Mouse (Mus musculus) liver, adult 2 months (tissue): Measurements from ENCODE around the gene Urad. TPM values are rescaled to one million over a fixed set of nuclear protein-coding genes. Genes with fewer than 3 reads are reported as not detected.
A peak's percentile ranks its signal among the peaks of the same experiment; 100 is the strongest.

Experiments used
- DNase-seq: peaks from one replicate; pipeline ENCODE4 v3.0.0-alpha.2; 2011; ENCODE audit warnings: low read depth, low spot score; ENCODE audit errors: extremely low read depth
- H3K27ac ChIP-seq: fragments of 200-500 bp; replicated peaks from 2 replicates; pipeline ENCODE4 v1.5.1; 2012; ENCODE audit warnings: low read depth, mild to moderate bottlenecking, control low read depth, inconsistent platforms, low read length; ENCODE audit not compliant: insufficient read depth
- H3K27me3 ChIP-seq: fragments of 200-500 bp; 2 replicates; pipeline ENCODE4 v1.6.1; 2012; ENCODE audit warnings: mild to moderate bottlenecking, moderate library complexity, low read length, inconsistent platforms; ENCODE audit not compliant: control insufficient read depth, insufficient read depth
- H3K36me3 ChIP-seq: fragments of 200-500 bp; 2 replicates; pipeline ENCODE4 v1.6.1; 2012; ENCODE audit warnings: low read length, inconsistent platforms; ENCODE audit not compliant: control insufficient read depth, insufficient read depth
- H3K4me1 ChIP-seq: fragments of 200-500 bp; 2 replicates; pipeline ENCODE4 v1.6.1; 2011; ENCODE audit warnings: low read length; ENCODE audit not compliant: control insufficient read depth, insufficient read depth
- H3K4me3 ChIP-seq: fragments of 200-500 bp; 2 replicates; pipeline ENCODE4 v1.5.1; 2011; ENCODE audit warnings: low read depth, mild to moderate bottlenecking, control low read depth, low read length, moderate library complexity; ENCODE audit not compliant: insufficient read depth
- H3K79me2 ChIP-seq: fragments of 200-500 bp; 2 replicates; pipeline ENCODE4 v1.6.1; 2012; ENCODE audit warnings: inconsistent platforms, mild to moderate bottlenecking, low read length, moderate library complexity; ENCODE audit not compliant: control insufficient read depth, insufficient read depth
- H3K9ac ChIP-seq: fragments of 200-500 bp; 2 replicates; pipeline ENCODE4 v1.6.1; 2012; ENCODE audit warnings: low read depth, mild to moderate bottlenecking, control low read depth, inconsistent platforms, low read length
- CTCF ChIP-seq: fragments of 200-500 bp; IDR thresholded peaks from 2 replicates; pipeline ENCODE4 v1.5.1; 2011; ENCODE audit warnings: low read depth, low read length, control low read depth
- POLR2A ChIP-seq: fragments of 200-500 bp; IDR thresholded peaks from 2 replicates; pipeline ENCODE4 v1.6.1; 2011; ENCODE audit warnings: low read length, control low read depth; ENCODE audit not compliant: insufficient read depth; ENCODE audit errors: extremely low read depth
- WGBS: fragments of 180-500 bp; shearing (Covaris S2); methylation state at CpG from one replicate; pipeline ENCODE4 v1.1.7; 2018; 5-methylcytosine and 5-hydroxymethylcytosine counted together
- polyA plus RNA-seq: library from polyadenylated mRNA; depleted of rRNA; stranded (reverse); fragments of >200 nt; gene quantifications from 2 replicates; pipeline ENCODE4 v1.2.3, GENCODE M21; 2012
- total RNA-seq: library from RNA; depleted of rRNA; stranded (reverse); fragments of >200 nt; gene quantifications from 2 replicates; pipeline ENCODE4 v1.2.3, GENCODE M21; 2014

Urad gene
- total and polyA plus RNA-seq, 2 experiments: 106 to 154 TPM

- Histone ChIP-seq H3K4me3 (no peak overlapping the region), H3K27ac (no peak overlapping the region), H3K9ac (no peak overlapping the region), H3K36me3 (no peaks in the 10 kb centered on the region), H3K4me1 (no peaks in the 10 kb centered on the region), H3K27me3 (no peaks in the 10 kb centered on the region), H3K79me2 (no peaks in the 10 kb centered on the region)
- DNase-seq: no peak
- TF ChIP-seq CTCF (no peak), POLR2A (no peak)
- WGBS: 54% methylated on average over 7 of the region's 7 CpGs
Observed at GRCm38 (mm10) chr5:147332711-147333110, 10.5 kb upstream of the Urad start.

GRCm38 (mm10) chr5:147331547-147331946 lies 9.3 kb upstream of the Urad start:
- H3K79me2 ChIP-seq: no peaks in the 10 kb centered on the region
- H3K9ac ChIP-seq: no peak overlapping the region
- no peaks in the 10 kb centered on the region for H3K36me3 ChIP-seq
- H3K4me3 ChIP-seq: no peak overlapping the region
- no peak for DNase-seq
- no peaks in the 10 kb centered on the region for H3K27me3 ChIP-seq
- H3K4me1 ChIP-seq: no peaks in the 10 kb centered on the region
- no peak overlapping the region for H3K27ac ChIP-seq
- TF ChIP-seq POLR2A (no peak), CTCF (peak; percentile 65)
- 44% methylated on average over 2 of the region's 2 CpGs for WGBS

- 77% methylated on average over 11 of the region's 11 CpGs for WGBS
- Histone ChIP-seq H3K36me3 (no peaks in the 10 kb centered on the region), H3K79me2 (no peaks in the 10 kb centered on the region), H3K27me3 (no peaks in the 10 kb centered on the region), H3K4me3 (no peak overlapping the region), H3K9ac (no peak overlapping the region), H3K27ac (no peak overlapping the region), H3K4me1 (no peaks in the 10 kb centered on the region)
- no peak for DNase-seq
- TF ChIP-seq CTCF (no peak), POLR2A (no peak)
Observed at GRCm38 (mm10) chr5:147329946-147330345, 7.7 kb upstream of the Urad start.

- TF ChIP-seq POLR2A: no peak
- peak; percentile 15; the same call in 1 of the 2 replicates for TF ChIP-seq CTCF
- Histone ChIP-seq H3K9ac (no peak overlapping the region), H3K79me2 (no peaks in the 10 kb centered on the region), H3K27ac (no peak overlapping the region), H3K4me1 (no peaks in the 10 kb centered on the region), H3K36me3 (no peaks in the 10 kb centered on the region), H3K27me3 (no peaks in the 10 kb centered on the region), H3K4me3 (no peak overlapping the region)
- WGBS: 88% methylated on average over 5 of the region's 5 CpGs
- DNase-seq: no peak
Observed at GRCm38 (mm10) chr5:147327636-147328035, 5.4 kb upstream of the Urad start.

- no peaks in the 10 kb centered on the region for H3K36me3 ChIP-seq
- no peak overlapping the region for H3K4me3 ChIP-seq
- no peak for DNase-seq
- no peaks in the 10 kb centered on the region for H3K27me3 ChIP-seq
- H3K79me2 ChIP-seq: no peaks in the 10 kb centered on the region
- TF ChIP-seq POLR2A (no peak), CTCF (no peak)
- no peaks in the 10 kb centered on the region for H3K4me1 ChIP-seq
- no peak overlapping the region for H3K27ac ChIP-seq
- WGBS: 66% methylated on average over 11 of the region's 11 CpGs
- no peak overlapping the region for H3K9ac ChIP-seq
Observed at GRCm38 (mm10) chr5:147325931-147326330, 3.7 kb upstream of the Urad start.

GRCm38 (mm10) chr5:147323237-147323917 lies 1.1 kb upstream of the Urad start:
- H3K79me2 ChIP-seq: peaks cover 5% of the 10 kb centered on the region; the same call in 1 of the 2 replicates
- no peak for TF ChIP-seq POLR2A
- TF ChIP-seq CTCF: peak; percentile 72
- peak overlapping the region; percentile 45 for H3K4me3 ChIP-seq
- peak; percentile 76 for DNase-seq
- no peaks in the 10 kb centered on the region for H3K27me3 ChIP-seq
- H3K27ac ChIP-seq: peak overlapping the region; percentile 92
- 4% methylated on average over 17 of the region's 17 CpGs for WGBS
- H3K4me1 ChIP-seq: peaks cover 10% of the 10 kb centered on the region
- H3K36me3 ChIP-seq: no peaks in the 10 kb centered on the region
- H3K9ac ChIP-seq: peak overlapping the region; percentile 69
